Mouse (Mus musculus) midbrain, postnatal 0 days (tissue): ENCODE results near the gene BC030500. TPM values are rescaled to one million over a fixed set of nuclear protein-coding genes. Genes with fewer than 3 reads are reported as not detected.

ENCODE experiments used
- ATAC-seq: fragments of 200-750 bp; cut with Nextera tagmentation; 2 replicates; pipeline ENCODE4 v1.8.0; 2017; ENCODE audit warnings: moderate number of reproducible peaks, mild to moderate bottlenecking, moderate TSS enrichment, moderate library complexity; ENCODE audit not compliant: low FRiP score
- DNase-seq: peaks from one replicate; pipeline ENCODE4 v3.0.0-alpha.2; 2015; ENCODE audit warnings: low spot score
- H3K27ac ChIP-seq: fragments of 300-500 bp; sonication (generic); 2 replicates; pipeline ENCODE4 v1.5.1; 2014; ENCODE audit warnings: low read depth, mild to moderate bottlenecking, low read length, mixed read lengths
- H3K27me3 ChIP-seq: fragments of 300-500 bp; sonication (generic); 2 replicates; pipeline ENCODE4 v1.6.1; 2014; ENCODE audit warnings: low read length, control low read depth, mixed read lengths; ENCODE audit not compliant: insufficient read depth
- H3K36me3 ChIP-seq: fragments of 300-500 bp; sonication (generic); 2 replicates; pipeline ENCODE4 v1.6.1; 2014; ENCODE audit warnings: low read length, control low read depth, mixed read lengths; ENCODE audit not compliant: insufficient read depth
- H3K4me1 ChIP-seq: fragments of 300-500 bp; sonication (generic); 2 replicates; pipeline ENCODE4 v1.6.1; 2014; ENCODE audit warnings: mild to moderate bottlenecking, control low read depth, antibody characterized with exemption, low read length, mixed read lengths; ENCODE audit not compliant: insufficient read depth
- H3K4me2 ChIP-seq: fragments of 300-500 bp; sonication (generic); 2 replicates; pipeline ENCODE4 v1.6.1; 2014; ENCODE audit warnings: low read depth, mild to moderate bottlenecking, low read length, mixed read lengths; ENCODE audit not compliant: poor library complexity, severe bottlenecking
- H3K4me3 ChIP-seq: fragments of 300-500 bp; sonication (generic); 2 replicates; pipeline ENCODE4 v1.5.1; 2014; ENCODE audit warnings: low read depth, mild to moderate bottlenecking, low read length, moderate library complexity
- H3K9ac ChIP-seq: fragments of 300-500 bp; sonication (generic); replicated peaks from 2 replicates; pipeline ENCODE4 v1.6.1; 2014; ENCODE audit warnings: mild to moderate bottlenecking, low read length, moderate library complexity, mixed read lengths; ENCODE audit not compliant: poor library complexity, severe bottlenecking
- H3K9me3 ChIP-seq: fragments of 300-500 bp; sonication (generic); 2 replicates; pipeline ENCODE4 v1.6.1; 2016; ENCODE audit warnings: low read length, control low read depth
- CTCF ChIP-seq: IDR thresholded peaks from 2 replicates; pipeline ENCODE4 v1.5.1; 2016; ENCODE audit warnings: antibody characterized with exemption, mild to moderate bottlenecking
- WGBS: fragments of 180-500 bp; shearing (Covaris S2); extraction: QIAGEN DNeasy Blood & Tissue Kit; methylation state at CpG from one replicate; pipeline ENCODE4 v1.1.7; 2014; 5-methylcytosine and 5-hydroxymethylcytosine counted together
- polyA plus RNA-seq: library from polyadenylated mRNA; unstranded; fragments of >200 nt; fragmentation: Nextera tagmentation; extraction: Ambion mirVana; gene quantifications from 2 replicates; pipeline ENCODE4 v1.2.1, GENCODE M21; 2015
- total RNA-seq: library from RNA; depleted of rRNA; stranded (reverse); fragments of >200 nt; gene quantifications from 2 replicates; pipeline ENCODE4 v1.2.3, GENCODE M21; 2014; rRNA removed

The BC030500 gene
- total and polyA plus RNA-seq, 2 experiments from 2014 or later: 15.5 to 16.9 TPM

DNA sequence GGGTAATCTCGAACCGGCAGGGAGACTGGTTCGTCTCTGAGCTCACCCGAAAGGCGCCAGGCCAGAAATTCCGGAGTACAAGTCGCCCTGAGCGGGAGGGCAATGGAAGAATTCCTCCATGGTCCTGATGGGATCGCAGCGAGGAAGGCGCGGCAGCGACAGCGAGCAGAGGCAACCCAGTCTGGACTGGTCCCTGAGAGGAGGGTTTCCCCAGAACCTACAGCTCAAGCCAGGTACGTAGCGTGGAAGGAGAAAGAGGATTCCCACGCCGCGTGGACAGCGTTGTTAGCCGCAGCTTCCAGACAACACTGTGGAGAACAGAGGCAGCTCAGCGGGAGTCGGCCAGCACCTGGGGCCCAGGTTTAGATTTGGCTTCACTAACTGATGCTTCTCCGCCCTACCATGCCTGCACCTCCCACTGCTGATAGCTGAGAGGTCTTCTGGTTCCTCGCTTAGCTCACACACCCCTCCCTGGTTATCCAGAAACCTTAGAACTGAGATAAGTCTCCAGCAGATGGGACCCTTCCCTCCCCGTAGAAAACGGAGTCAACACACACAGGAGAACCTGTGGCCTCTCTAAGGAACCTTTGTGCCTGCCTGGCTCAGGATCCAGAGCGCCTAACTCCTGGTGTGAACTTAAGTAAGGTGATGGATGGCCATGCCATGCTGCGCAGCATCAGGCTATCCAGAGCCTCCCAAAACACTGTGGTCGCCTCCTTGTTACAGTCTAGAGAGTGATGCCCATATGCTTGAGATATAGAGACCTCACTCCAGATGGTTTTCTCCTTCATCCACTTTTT is 1.5 kb downstream of the BC030500 start:
- DNase-seq: peak; percentile 54
- Histone ChIP-seq H3K36me3 (no peaks in the 10 kb centered on the region), H3K9ac (peak overlapping the region; percentile 80), H3K27me3 (no peaks in the 10 kb centered on the region), H3K9me3 (no peaks in the 10 kb centered on the region), H3K4me1 (no peaks in the 10 kb centered on the region), H3K4me2 (peak overlapping the region; percentile 81), H3K4me3 (peak overlapping the region; percentile 70), H3K27ac (peak overlapping the region; percentile 80)
- 1% methylated on average over 30 of the region's 30 CpGs for WGBS
- peak; percentile 78 for ATAC-seq
- no peak for TF ChIP-seq CTCF

DNA sequence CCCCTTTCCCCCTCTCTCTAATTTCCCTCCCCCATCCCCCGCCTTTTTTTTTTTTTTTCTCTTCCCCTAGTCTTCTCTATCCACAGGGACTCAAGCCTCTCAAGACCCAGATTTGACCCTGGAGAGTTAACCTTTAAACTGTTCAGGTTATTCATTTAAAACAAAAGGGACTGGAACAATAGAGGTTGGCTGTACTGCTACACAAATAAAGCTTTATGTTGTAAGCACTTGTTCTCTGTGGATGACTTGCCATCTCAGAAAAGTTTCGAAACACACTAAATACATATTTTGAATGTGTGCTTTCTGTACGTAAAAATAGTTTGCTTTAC is 2.0 kb downstream of the BC030500 start:
- Histone ChIP-seq H3K4me3 (peak overlapping the region; percentile 70), H3K27ac (no peak overlapping the region), H3K9me3 (no peaks in the 10 kb centered on the region), H3K4me2 (peak overlapping the region; percentile 81), H3K27me3 (no peaks in the 10 kb centered on the region), H3K4me1 (no peaks in the 10 kb centered on the region), H3K36me3 (no peaks in the 10 kb centered on the region), H3K9ac (no peak overlapping the region)
- ATAC-seq: no peak
- DNase-seq: no peak
- no peak for TF ChIP-seq CTCF
- WGBS: 80% methylated on average over 2 of the region's 3 CpGs

DNA sequence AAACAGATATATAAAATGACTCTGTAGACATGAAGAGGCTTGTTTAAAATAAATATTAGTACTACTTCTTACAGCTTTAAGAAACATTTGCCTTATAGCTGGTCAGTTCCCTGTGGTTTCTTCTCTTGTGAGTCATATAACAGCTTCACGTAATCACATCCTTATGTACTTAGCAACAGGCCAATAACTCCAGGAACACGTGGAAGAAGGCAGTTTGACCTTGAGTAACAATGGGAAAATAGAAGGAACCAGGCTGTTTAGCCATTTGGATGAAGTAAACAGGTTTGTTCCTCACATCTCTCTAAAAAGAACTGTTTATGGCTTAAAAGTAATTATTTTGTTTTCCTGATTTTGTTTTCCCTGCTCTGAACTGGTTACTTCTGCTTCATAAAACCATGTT is 3.6 kb downstream of the BC030500 start:
- DNase-seq (no peak), ATAC-seq (no peak)
- Histone ChIP-seq H3K4me3 (no peak overlapping the region), H3K9ac (no peak overlapping the region), H3K27me3 (no peaks in the 10 kb centered on the region), H3K27ac (no peak overlapping the region), H3K4me2 (no peak overlapping the region), H3K9me3 (no peaks in the 10 kb centered on the region), H3K4me1 (no peaks in the 10 kb centered on the region), H3K36me3 (no peaks in the 10 kb centered on the region)
- 59% methylated on average over 2 of the region's 2 CpGs for WGBS
- TF ChIP-seq CTCF: no peak

DNA sequence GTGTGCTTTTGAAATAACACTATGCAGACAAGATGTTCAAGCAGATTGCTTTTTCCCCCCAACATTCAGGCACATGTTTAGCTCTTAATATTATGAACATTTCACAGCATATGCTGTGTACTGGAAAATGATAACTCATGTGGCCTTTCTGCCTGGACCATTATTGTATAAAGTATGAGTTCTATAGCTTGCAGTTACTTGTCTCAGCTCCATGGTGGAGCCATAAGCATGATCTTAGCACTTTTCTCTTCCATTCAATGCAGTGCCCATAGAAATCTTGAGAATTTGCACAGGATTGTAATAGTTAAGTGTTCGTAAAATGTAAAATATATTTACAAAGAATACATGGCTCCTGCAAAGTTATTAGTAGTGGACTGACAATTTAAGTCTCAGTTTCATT is 19.5 kb downstream of the BC030500 start:
- Histone ChIP-seq H3K27ac (no peak overlapping the region), H3K9me3 (no peaks in the 10 kb centered on the region), H3K36me3 (no peaks in the 10 kb centered on the region), H3K4me2 (no peak overlapping the region), H3K9ac (no peak overlapping the region), H3K4me1 (no peaks in the 10 kb centered on the region), H3K27me3 (no peaks in the 10 kb centered on the region), H3K4me3 (no peak overlapping the region)
- TF ChIP-seq CTCF: peak; percentile 75
- 40% methylated on average over 1 of the region's 1 CpGs for WGBS
- DNase-seq: peak; percentile 68
- ATAC-seq: no peak

GRCm38 (mm10) chr8:58943773-58944172 is 32.2 kb downstream of the BC030500 start:
- no peak for ATAC-seq
- no peak for TF ChIP-seq CTCF
- H3K27me3 ChIP-seq: no peaks in the 10 kb centered on the region
- H3K4me2 ChIP-seq: no peak overlapping the region
- no peaks in the 10 kb centered on the region for H3K36me3 ChIP-seq
- no peak overlapping the region for H3K9ac ChIP-seq
- no peaks in the 10 kb centered on the region for H3K4me1 ChIP-seq
- 95% methylated on average over 4 of the region's 4 CpGs for WGBS
- no peak overlapping the region for H3K4me3 ChIP-seq
- no peak overlapping the region for H3K27ac ChIP-seq
- DNase-seq: no peak
- H3K9me3 ChIP-seq: 0 out of 2 replicates have a peak, but pooled peaks cover 3% of the 10 kb centered on the region

DNA sequence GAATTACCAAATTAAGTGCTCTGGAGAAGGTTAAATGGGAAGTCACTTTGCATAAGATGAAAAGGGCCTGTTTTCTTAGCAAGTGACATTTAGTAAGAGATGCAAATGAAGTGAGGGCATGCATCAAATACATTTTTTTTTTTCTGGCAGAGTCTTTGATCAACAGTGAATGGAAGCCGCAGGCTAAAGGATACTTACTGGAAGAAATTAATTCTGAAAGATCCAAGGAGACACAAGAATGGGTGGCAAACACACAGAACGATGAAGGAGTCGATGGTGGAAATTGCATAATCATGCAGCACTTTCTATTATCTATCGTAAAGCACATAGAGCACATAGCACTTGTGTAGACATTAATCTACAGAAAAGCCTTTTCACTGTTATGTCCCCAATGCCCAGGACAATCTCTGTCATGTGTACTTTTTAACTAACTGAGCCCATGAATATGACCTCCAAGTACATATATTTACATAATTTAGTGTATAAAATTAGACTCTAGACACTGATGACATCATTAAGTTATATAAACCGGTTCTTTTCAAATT is 45.7 kb downstream of the BC030500 start:
- Histone ChIP-seq H3K9me3 (no peaks in the 10 kb centered on the region), H3K27me3 (no peaks in the 10 kb centered on the region), H3K36me3 (no peaks in the 10 kb centered on the region), H3K4me3 (no peak overlapping the region), H3K4me2 (no peak overlapping the region), H3K9ac (no peak overlapping the region), H3K27ac (no peak overlapping the region), H3K4me1 (no peaks in the 10 kb centered on the region)
- TF ChIP-seq CTCF: no peak
- peak; percentile 38; the same call in 1 of the 2 replicates for ATAC-seq
- 39% methylated on average over 5 of the region's 5 CpGs for WGBS
- DNase-seq: peak; percentile 5

Other genes starting within 250 kb of the BC030500 start
- gene Galntl6, start 885 bp downstream of the BC030500 start, total RNA-seq: 24.3 and 37.7 TPM in 2 replicates
- gene Galntl6, start 885 bp downstream of the BC030500 start, polyA plus RNA-seq: 17.5 and 17.9 TPM in 2 replicates